Mouse (Mus musculus): Measurements from ENCODE around the gene Ces2h. TPM values are rescaled to one million over a fixed set of nuclear protein-coding genes. Genes with fewer than 3 reads are reported as not detected.
"Not testable (repeated sequence)": the region's sequence is repeated elsewhere in the genome, so short reads cannot be mapped to it uniquely, and the experiment has no call there.

The Ces2h gene
- polyA plus RNA-seq, 1 experiment from 2014 or later, result not detected

GRCm38 (mm10) chr8:105025050-105025449 is 24.4 kb downstream of the Ces2h start:
- no peaks in the 10 kb centered on the region for H3K4me1 ChIP-seq
- no peaks in the 10 kb centered on the region; the same call in 1 of the 2 replicates for H3K9me3 ChIP-seq
- H3K27ac ChIP-seq (replicated peaks), result no peak overlapping the region
- no peak overlapping the region for H3K4me3 ChIP-seq
- DNase-seq (ENCODE audit: low spot score), result peak; percentile 14
- no peaks in the 10 kb centered on the region for H3K36me3 ChIP-seq (replicated peaks)
- 62% methylated on average over 2 of the region's 2 CpGs for WGBS
- no peaks in the 10 kb centered on the region for H3K27me3 ChIP-seq (replicated peaks; ENCODE audit: low read depth, poor library complexity, severe bottlenecking)

DNA sequence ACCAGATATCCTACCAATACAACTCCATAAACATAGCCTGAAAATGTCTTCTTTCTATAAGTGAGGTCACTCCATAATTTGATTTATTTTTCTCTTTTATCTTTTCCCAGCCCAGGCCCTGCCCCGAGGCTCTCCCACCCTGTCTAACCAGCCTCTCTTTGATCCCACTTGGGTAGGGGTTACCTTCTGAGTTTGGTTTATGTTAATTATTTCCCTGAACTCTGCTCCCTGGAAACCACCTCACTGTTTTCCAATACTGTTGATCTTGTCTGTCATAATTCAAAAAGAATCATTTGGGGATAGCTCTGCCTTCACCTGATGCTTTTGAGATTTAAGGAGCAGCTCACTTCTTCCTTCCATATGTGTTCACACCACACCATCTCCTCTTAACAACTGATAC is 42.9 kb downstream of the Ces2h start:
- DNase-seq (ENCODE audit: low spot score), result no peak
- H3K4me3 ChIP-seq, result no peak overlapping the region
- no peaks in the 10 kb centered on the region for H3K27me3 ChIP-seq (replicated peaks; ENCODE audit: low read depth, poor library complexity, severe bottlenecking)
- 64% methylated on average over 1 of the region's 1 CpGs for WGBS
- H3K27ac ChIP-seq (replicated peaks), result no peak overlapping the region
- H3K9me3 ChIP-seq, result no peaks in the 10 kb centered on the region
- H3K4me1 ChIP-seq, result no peaks in the 10 kb centered on the region
- H3K36me3 ChIP-seq (replicated peaks), result no peaks in the 10 kb centered on the region

- H3K27ac ChIP-seq (replicated peaks), result no peak overlapping the region
- H3K9me3 ChIP-seq, result no peaks in the 10 kb centered on the region
- H3K36me3 ChIP-seq (replicated peaks), result no peaks in the 10 kb centered on the region
- DNase-seq (ENCODE audit: low spot score), result no peak
- no peaks in the 10 kb centered on the region for H3K27me3 ChIP-seq (replicated peaks; ENCODE audit: low read depth, poor library complexity, severe bottlenecking)
- H3K4me1 ChIP-seq, result no peaks in the 10 kb centered on the region
- no peak overlapping the region for H3K4me3 ChIP-seq
- 90% methylated on average over 3 of the region's 3 CpGs for WGBS
Observed at GRCm38 (mm10) chr8:105045824-105046401, 45.3 kb downstream of the Ces2h start.

- Histone ChIP-seq H3K4me3 (no peak within 1 kb of the TSS), H3K36me3 (replicated peaks) (no peaks in the 10 kb centered on the region), H3K4me1 (no peaks in the 10 kb centered on the region), H3K27ac (replicated peaks) (no peak within 1 kb of the TSS), H3K27me3 (replicated peaks; ENCODE audit: low read depth, poor library complexity, severe bottlenecking) (no peaks in the 10 kb centered on the region), H3K9me3 (no peaks in the 10 kb centered on the region)
- DNase-seq (ENCODE audit: low spot score), result no peak
- WGBS, result 78% methylated on average over 3 of the region's 3 CpGs
Observed at GRCm38 (mm10) chr8:105048371-105048854, 47.8 kb downstream of the Ces2h start, which contains the start of gene Ces3a. Ces3a (plus strand) TSS chr8:105048601.

DNA sequence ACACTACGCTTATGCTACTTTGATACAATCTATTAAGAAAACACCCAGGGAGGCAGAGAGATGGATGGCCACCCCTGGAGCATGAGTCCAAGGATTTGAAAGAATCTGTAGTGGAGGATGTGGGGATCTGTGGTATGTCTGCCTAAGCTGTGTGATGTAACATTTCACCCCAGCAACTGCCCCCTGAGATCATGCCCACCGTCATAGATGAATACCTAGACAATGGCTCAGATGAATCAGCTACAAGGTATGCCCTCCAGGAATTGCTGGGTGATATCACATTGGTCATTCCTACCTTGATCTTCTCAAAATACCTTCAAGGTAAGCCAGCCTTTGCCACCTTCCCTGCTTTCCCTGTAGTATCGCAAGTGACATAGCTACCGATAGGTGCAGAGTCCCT is 55.6 kb downstream of the Ces2h start:
- Histone ChIP-seq H3K27ac (replicated peaks) (no peak overlapping the region), H3K4me3 (no peak overlapping the region), H3K9me3 (no peaks in the 10 kb centered on the region), H3K4me1 (no peaks in the 10 kb centered on the region), H3K27me3 (replicated peaks; ENCODE audit: low read depth, poor library complexity, severe bottlenecking) (no peaks in the 10 kb centered on the region), H3K36me3 (replicated peaks) (no peaks in the 10 kb centered on the region)
- DNase-seq (ENCODE audit: low spot score), result no peak
- WGBS, result 95% methylated on average over 4 of the region's 4 CpGs

DNA sequence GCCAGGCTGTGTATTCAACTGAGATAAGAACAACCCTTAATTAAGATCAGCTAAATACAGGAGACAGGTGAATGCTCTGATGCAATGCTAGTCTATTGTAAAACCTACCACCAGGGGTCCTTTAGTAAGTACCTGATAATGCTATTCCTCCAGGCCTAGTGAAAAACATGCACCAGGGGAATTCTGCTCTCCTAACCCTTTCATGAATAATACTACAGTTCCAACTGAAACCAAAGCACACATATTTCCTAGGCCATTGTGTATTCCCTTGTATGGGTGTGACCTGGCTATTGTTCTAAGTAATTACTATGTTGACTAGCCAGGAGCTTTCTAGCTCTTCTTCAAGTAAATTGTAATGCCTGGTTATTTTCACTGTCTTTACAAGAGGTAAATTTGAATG is 59.4 kb downstream of the Ces2h start:
- H3K27ac ChIP-seq (replicated peaks), result no peak overlapping the region
- no peak for DNase-seq (ENCODE audit: low spot score)

GRCm38 (mm10) chr8:105066761-105067160 is 66.1 kb downstream of the Ces2h start:
- 9% methylated on average over 1 of the region's 1 CpGs for WGBS
- no peaks in the 10 kb centered on the region for H3K9me3 ChIP-seq
- H3K36me3 ChIP-seq (replicated peaks), result no peaks in the 10 kb centered on the region
- peak; percentile 73 for DNase-seq (ENCODE audit: low spot score)
- no peak overlapping the region for H3K4me3 ChIP-seq
- no peaks in the 10 kb centered on the region for H3K4me1 ChIP-seq
- H3K27me3 ChIP-seq (replicated peaks; ENCODE audit: low read depth, poor library complexity, severe bottlenecking), result no peaks in the 10 kb centered on the region
- H3K27ac ChIP-seq (replicated peaks), result no peak overlapping the region

More for the DNA sequence above, 59.4 kb downstream of the Ces2h start:
- Histone ChIP-seq H3K4me3 (no peak overlapping the region), H3K4me1 (no peaks in the 10 kb centered on the region), H3K36me3 (replicated peaks) (no peaks in the 10 kb centered on the region), H3K27me3 (replicated peaks; ENCODE audit: low read depth, poor library complexity, severe bottlenecking) (no peaks in the 10 kb centered on the region), H3K9me3 (no peaks in the 10 kb centered on the region)

DNA sequence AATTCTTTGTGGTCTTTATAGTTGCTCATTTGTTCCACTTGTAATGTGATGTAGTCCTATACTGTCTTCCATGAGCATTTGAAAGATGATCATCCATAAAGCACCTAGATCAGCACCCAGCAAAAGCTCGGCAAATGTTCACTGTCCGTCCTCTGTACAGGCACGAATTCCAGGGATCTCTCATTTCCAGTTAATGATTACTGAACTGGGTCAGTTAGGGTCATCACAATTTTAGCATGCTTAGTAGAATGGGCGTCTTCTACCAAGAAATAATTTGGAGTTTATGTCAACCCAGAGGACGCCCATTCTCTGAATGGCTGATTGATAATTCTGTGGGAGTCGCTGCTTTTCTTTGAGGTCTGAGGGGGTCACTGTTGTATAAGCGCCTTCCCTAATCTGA is 67.3 kb downstream of the Ces2h start:
- WGBS, result 78% methylated on average over 7 of the region's 7 CpGs
- H3K27me3 ChIP-seq (replicated peaks; ENCODE audit: low read depth, poor library complexity, severe bottlenecking); H3K4me3 ChIP-seq; H3K4me1 ChIP-seq; H3K9me3 ChIP-seq; DNase-seq (ENCODE audit: low spot score); H3K27ac ChIP-seq (replicated peaks); H3K36me3 ChIP-seq (replicated peaks): not testable (repeated sequence)

- H3K4me3 ChIP-seq, result no peak overlapping the region
- H3K27me3 ChIP-seq (replicated peaks; ENCODE audit: low read depth, poor library complexity, severe bottlenecking), result no peaks in the 10 kb centered on the region
Observed at GRCm38 (mm10) chr8:105068971-105069370, 68.3 kb downstream of the Ces2h start.

More at GRCm38 (mm10) chr8:105068971-105069370, 68.3 kb downstream of the Ces2h start:
- no peaks in the 10 kb centered on the region for H3K4me1 ChIP-seq
- no peaks in the 10 kb centered on the region for H3K9me3 ChIP-seq
- H3K27ac ChIP-seq (replicated peaks), result no peak overlapping the region
- DNase-seq (ENCODE audit: low spot score), result no peak
- no peaks in the 10 kb centered on the region for H3K36me3 ChIP-seq (replicated peaks)

Other genes with a start within 250 kb of the Ces2h start
- gene Ces2b, start 169.3 kb upstream of the Ces2h start, polyA plus RNA-seq (2016; fragmentation: Nextera tagmentation; extraction: Ambion mirVana), result 0.04 and 0.29 TPM in 2 replicates
- not detected in 2 replicates for gene Ces2c, start 153.8 kb upstream of the Ces2h start, polyA plus RNA-seq (2016; fragmentation: Nextera tagmentation; extraction: Ambion mirVana)
- not detected in 2 replicates for gene Ces2e, start 74.6 kb upstream of the Ces2h start, polyA plus RNA-seq (2016; fragmentation: Nextera tagmentation; extraction: Ambion mirVana)
- not detected in 2 replicates for gene Ces2f, start 53.5 kb upstream of the Ces2h start, polyA plus RNA-seq (2016; fragmentation: Nextera tagmentation; extraction: Ambion mirVana)
- not detected in 2 replicates for gene Ces2g, start 39.1 kb upstream of the Ces2h start, polyA plus RNA-seq (2016; fragmentation: Nextera tagmentation; extraction: Ambion mirVana)
- gene Ces3a, start 47.7 kb downstream of the Ces2h start, polyA plus RNA-seq (2016; fragmentation: Nextera tagmentation; extraction: Ambion mirVana), result not detected in 2 replicates
- not detected in 2 replicates for gene Ces3b, start 82.9 kb downstream of the Ces2h start, polyA plus RNA-seq (2016; fragmentation: Nextera tagmentation; extraction: Ambion mirVana)
- not detected in 2 replicates for gene Ces4a, start 130.9 kb downstream of the Ces2h start, polyA plus RNA-seq (2016; fragmentation: Nextera tagmentation; extraction: Ambion mirVana)
- gene Cbfb, start 169.8 kb downstream of the Ces2h start, polyA plus RNA-seq (2016; fragmentation: Nextera tagmentation; extraction: Ambion mirVana), result 67.5 and 73.2 TPM in 2 replicates
- gene D230025D16Rik, start 224.3 kb downstream of the Ces2h start, polyA plus RNA-seq (2016; fragmentation: Nextera tagmentation; extraction: Ambion mirVana), result 25.9 and 27.1 TPM in 2 replicates

Data from embryonic facial prominence, embryonic 10.5 days (tissue).